Mouse (Mus musculus): ENCODE data around the gene Cacng6. TPM values are rescaled to one million over a fixed set of nuclear protein-coding genes. Genes with fewer than 3 reads are reported as not detected.

Cacng6 gene
- 1.4 and 1.6 TPM in 2 replicates for polyA plus RNA-seq (2014; fragmentation: Nextera tagmentation; extraction: Ambion mirVana)

- H3K4me2 ChIP-seq (ENCODE audit: low read depth) = peak within 1 kb of the TSS; percentile 39
- H3K4me1 ChIP-seq (ENCODE audit: control insufficient read depth, insufficient read depth, low read length) = 0 out of 2 replicates have a peak, but pooled peaks cover 4% of the 10 kb centered on the region
- H3K27me3 ChIP-seq (ENCODE audit: control insufficient read depth, insufficient read depth, low read length) = peaks cover 35% of the 10 kb centered on the region
- ATAC-seq (ENCODE audit: insufficient read depth, low FRiP score, low TSS enrichment) (no peak), DNase-seq (ENCODE audit: low spot score) (no peak)
- 28% methylated on average over 4 of the region's 4 CpGs for WGBS
- no peak within 1 kb of the TSS for H3K27ac ChIP-seq (ENCODE audit: low read depth, low read length)
- H3K9ac ChIP-seq (ENCODE audit: low read length) = 0 out of 2 replicates have a peak within 1 kb of the TSS, but pooled peaks have one; percentile 15
- no peaks in the 10 kb centered on the region for H3K9me3 ChIP-seq (ENCODE audit: control insufficient read depth, low read length)
- H3K4me3 ChIP-seq (ENCODE audit: low read depth, low read length) = peak within 1 kb of the TSS; percentile 21
- no peaks in the 10 kb centered on the region for H3K36me3 ChIP-seq (ENCODE audit: control insufficient read depth, insufficient read depth, low read length)
Measured at GRCm38 (mm10) chr7:3423895-3424294, at the start of gene Cacng6. TSS of gene Cacng6 (plus strand) at chr7:3424195.

DNA sequence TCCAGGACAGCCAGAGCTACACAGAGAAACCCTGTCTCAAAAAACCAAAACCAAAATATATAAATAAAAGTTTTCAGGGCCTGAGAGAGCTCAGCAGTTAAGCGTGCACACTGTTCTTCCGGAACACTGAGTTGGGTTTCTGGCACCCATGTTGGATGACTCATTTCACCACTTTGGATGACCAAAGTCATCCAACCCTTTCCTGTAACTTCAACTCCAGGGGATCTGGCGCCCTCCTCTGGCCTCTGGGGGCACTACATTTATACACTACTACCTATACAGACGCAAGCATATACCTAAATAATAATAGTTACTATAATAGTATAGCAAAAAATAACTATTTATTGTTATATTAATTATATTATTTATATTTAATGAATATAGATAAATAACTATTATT lies 47.2 kb upstream of the Cacng6 start:
- H3K4me2 ChIP-seq (ENCODE audit: low read depth) = no peak overlapping the region
- no peak overlapping the region for H3K4me3 ChIP-seq (ENCODE audit: low read depth, low read length)
- no peaks in the 10 kb centered on the region for H3K4me1 ChIP-seq (ENCODE audit: control insufficient read depth, insufficient read depth, low read length)
- no peaks in the 10 kb centered on the region for H3K36me3 ChIP-seq (ENCODE audit: control insufficient read depth, insufficient read depth, low read length)
- 53% methylated on average over 4 of the region's 4 CpGs for WGBS
- no peak overlapping the region for H3K9ac ChIP-seq (ENCODE audit: low read length)
- no peak overlapping the region for H3K27ac ChIP-seq (ENCODE audit: low read depth, low read length)
- no peaks in the 10 kb centered on the region for H3K27me3 ChIP-seq (ENCODE audit: control insufficient read depth, insufficient read depth, low read length)
- DNase-seq (ENCODE audit: low spot score) = peak; percentile 55
- no peaks in the 10 kb centered on the region for H3K9me3 ChIP-seq (ENCODE audit: control insufficient read depth, low read length)
- no peak for ATAC-seq (ENCODE audit: insufficient read depth, low FRiP score, low TSS enrichment)

- 86% methylated on average over 9 of the region's 9 CpGs for WGBS
- Histone ChIP-seq H3K27ac (ENCODE audit: low read depth, low read length) (no peak overlapping the region), H3K27me3 (ENCODE audit: control insufficient read depth, insufficient read depth, low read length) (no peaks in the 10 kb centered on the region), H3K4me3 (ENCODE audit: low read depth, low read length) (no peak overlapping the region), H3K36me3 (ENCODE audit: control insufficient read depth, insufficient read depth, low read length) (no peaks in the 10 kb centered on the region), H3K4me2 (ENCODE audit: low read depth) (no peak overlapping the region), H3K4me1 (ENCODE audit: control insufficient read depth, insufficient read depth, low read length) (no peaks in the 10 kb centered on the region), H3K9me3 (ENCODE audit: control insufficient read depth, low read length) (no peaks in the 10 kb centered on the region), H3K9ac (ENCODE audit: low read length) (no peak overlapping the region)
- ATAC-seq (ENCODE audit: insufficient read depth, low FRiP score, low TSS enrichment) (no peak), DNase-seq (ENCODE audit: low spot score) (no peak)
Measured at GRCm38 (mm10) chr7:3382123-3382522, 41.9 kb upstream of the Cacng6 start.

- no peak overlapping the region for H3K9ac ChIP-seq (ENCODE audit: low read length)
- 88% methylated on average over 5 of the region's 5 CpGs for WGBS
- no peak overlapping the region for H3K4me3 ChIP-seq (ENCODE audit: low read depth, low read length)
- H3K27ac ChIP-seq (ENCODE audit: low read depth, low read length) = no peak overlapping the region
- H3K27me3 ChIP-seq (ENCODE audit: control insufficient read depth, insufficient read depth, low read length) = no peaks in the 10 kb centered on the region
- no peak overlapping the region for H3K4me2 ChIP-seq (ENCODE audit: low read depth)
- no peaks in the 10 kb centered on the region for H3K36me3 ChIP-seq (ENCODE audit: control insufficient read depth, insufficient read depth, low read length)
- H3K4me1 ChIP-seq (ENCODE audit: control insufficient read depth, insufficient read depth, low read length) = no peaks in the 10 kb centered on the region
- H3K9me3 ChIP-seq (ENCODE audit: control insufficient read depth, low read length) = no peaks in the 10 kb centered on the region
- ATAC-seq (ENCODE audit: insufficient read depth, low FRiP score, low TSS enrichment) (no peak), DNase-seq (ENCODE audit: low spot score) (no peak)
Measured at GRCm38 (mm10) chr7:3384807-3385319, 39.1 kb upstream of the Cacng6 start.

- H3K4me3 ChIP-seq (ENCODE audit: low read depth, low read length) = no peak overlapping the region
- 0 out of 2 replicates have a peak, but pooled peaks cover 3% of the 10 kb centered on the region for H3K4me1 ChIP-seq (ENCODE audit: control insufficient read depth, insufficient read depth, low read length)
- no peak for DNase-seq (ENCODE audit: low spot score)
- no peaks in the 10 kb centered on the region for H3K9me3 ChIP-seq (ENCODE audit: control insufficient read depth, low read length)
- WGBS = 84% methylated on average over 6 of the region's 6 CpGs
- ATAC-seq (ENCODE audit: insufficient read depth, low FRiP score, low TSS enrichment) = no peak
- H3K27ac ChIP-seq (ENCODE audit: low read depth, low read length) = no peak overlapping the region
- no peak overlapping the region for H3K4me2 ChIP-seq (ENCODE audit: low read depth)
- no peaks in the 10 kb centered on the region for H3K27me3 ChIP-seq (ENCODE audit: control insufficient read depth, insufficient read depth, low read length)
- H3K9ac ChIP-seq (ENCODE audit: low read length) = no peak overlapping the region
- no peaks in the 10 kb centered on the region for H3K36me3 ChIP-seq (ENCODE audit: control insufficient read depth, insufficient read depth, low read length)
Measured at GRCm38 (mm10) chr7:3386036-3386730, 37.8 kb upstream of the Cacng6 start.

DNA sequence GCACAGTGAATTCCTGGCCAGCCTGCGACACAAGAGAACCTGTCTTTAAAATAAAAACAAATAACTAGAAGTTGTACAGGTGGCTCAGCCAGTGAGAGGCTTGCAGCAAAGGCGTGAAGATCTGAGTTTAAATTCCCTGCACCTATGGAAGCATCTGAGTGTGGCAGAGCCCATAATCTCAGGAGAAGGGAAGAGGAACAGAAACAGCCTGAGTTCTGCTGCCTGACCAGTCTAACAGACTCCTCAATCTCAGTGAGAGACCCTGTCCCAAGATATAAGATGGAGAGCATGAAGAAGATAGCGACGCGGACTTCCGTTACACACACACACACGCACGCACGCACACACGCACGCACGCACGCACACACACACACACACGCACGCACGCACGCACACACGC lies 36.2 kb upstream of the Cacng6 start:
- no peak for ATAC-seq (ENCODE audit: insufficient read depth, low FRiP score, low TSS enrichment)

DNA sequence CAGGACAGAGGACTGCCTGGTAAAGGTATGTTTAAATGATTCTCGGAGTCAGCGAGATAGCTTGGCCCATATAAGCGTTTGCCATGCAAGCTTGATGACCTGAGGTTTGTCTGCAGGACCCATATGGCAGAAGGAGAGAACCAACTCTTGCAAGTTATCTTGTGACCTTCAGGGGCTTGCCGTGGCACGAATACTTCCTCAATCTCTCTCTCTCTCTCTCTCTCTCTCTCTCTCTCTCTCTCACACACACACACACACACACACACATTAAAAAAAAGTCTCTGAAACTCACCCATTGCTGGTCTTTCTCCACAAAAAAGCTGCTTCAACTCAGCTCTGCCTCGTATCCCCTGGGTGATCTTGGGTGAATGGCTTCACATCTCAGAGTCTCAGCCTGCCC lies 35.1 kb upstream of the Cacng6 start:
- no peak overlapping the region for H3K4me2 ChIP-seq (ENCODE audit: low read depth)
- DNase-seq (ENCODE audit: low spot score) = no peak
- no peaks in the 10 kb centered on the region for H3K27me3 ChIP-seq (ENCODE audit: control insufficient read depth, insufficient read depth, low read length)
- no peaks in the 10 kb centered on the region for H3K36me3 ChIP-seq (ENCODE audit: control insufficient read depth, insufficient read depth, low read length)
- H3K9ac ChIP-seq (ENCODE audit: low read length) = no peak overlapping the region
- no peaks in the 10 kb centered on the region for H3K9me3 ChIP-seq (ENCODE audit: control insufficient read depth, low read length)
- ATAC-seq (ENCODE audit: insufficient read depth, low FRiP score, low TSS enrichment) = no peak
- WGBS = 67% methylated on average over 6 of the region's 6 CpGs
- H3K27ac ChIP-seq (ENCODE audit: low read depth, low read length) = no peak overlapping the region
- H3K4me3 ChIP-seq (ENCODE audit: low read depth, low read length) = no peak overlapping the region
- H3K4me1 ChIP-seq (ENCODE audit: control insufficient read depth, insufficient read depth, low read length) = peaks cover 5% of the 10 kb centered on the region; the same call in 1 of the 2 replicates

More for the DNA sequence above, 36.2 kb upstream of the Cacng6 start:
- no peaks in the 10 kb centered on the region for H3K36me3 ChIP-seq (ENCODE audit: control insufficient read depth, insufficient read depth, low read length)
- no peak for DNase-seq (ENCODE audit: low spot score)
- 86% methylated on average over 18 of the region's 18 CpGs for WGBS
- H3K27ac ChIP-seq (ENCODE audit: low read depth, low read length) = no peak overlapping the region
- H3K27me3 ChIP-seq (ENCODE audit: control insufficient read depth, insufficient read depth, low read length) = no peaks in the 10 kb centered on the region
- no peak overlapping the region for H3K9ac ChIP-seq (ENCODE audit: low read length)
- H3K4me2 ChIP-seq (ENCODE audit: low read depth) = no peak overlapping the region
- no peaks in the 10 kb centered on the region for H3K9me3 ChIP-seq (ENCODE audit: control insufficient read depth, low read length)
- peaks cover 5% of the 10 kb centered on the region; the same call in 1 of the 2 replicates for H3K4me1 ChIP-seq (ENCODE audit: control insufficient read depth, insufficient read depth, low read length)
- no peak overlapping the region for H3K4me3 ChIP-seq (ENCODE audit: low read depth, low read length)

DNA sequence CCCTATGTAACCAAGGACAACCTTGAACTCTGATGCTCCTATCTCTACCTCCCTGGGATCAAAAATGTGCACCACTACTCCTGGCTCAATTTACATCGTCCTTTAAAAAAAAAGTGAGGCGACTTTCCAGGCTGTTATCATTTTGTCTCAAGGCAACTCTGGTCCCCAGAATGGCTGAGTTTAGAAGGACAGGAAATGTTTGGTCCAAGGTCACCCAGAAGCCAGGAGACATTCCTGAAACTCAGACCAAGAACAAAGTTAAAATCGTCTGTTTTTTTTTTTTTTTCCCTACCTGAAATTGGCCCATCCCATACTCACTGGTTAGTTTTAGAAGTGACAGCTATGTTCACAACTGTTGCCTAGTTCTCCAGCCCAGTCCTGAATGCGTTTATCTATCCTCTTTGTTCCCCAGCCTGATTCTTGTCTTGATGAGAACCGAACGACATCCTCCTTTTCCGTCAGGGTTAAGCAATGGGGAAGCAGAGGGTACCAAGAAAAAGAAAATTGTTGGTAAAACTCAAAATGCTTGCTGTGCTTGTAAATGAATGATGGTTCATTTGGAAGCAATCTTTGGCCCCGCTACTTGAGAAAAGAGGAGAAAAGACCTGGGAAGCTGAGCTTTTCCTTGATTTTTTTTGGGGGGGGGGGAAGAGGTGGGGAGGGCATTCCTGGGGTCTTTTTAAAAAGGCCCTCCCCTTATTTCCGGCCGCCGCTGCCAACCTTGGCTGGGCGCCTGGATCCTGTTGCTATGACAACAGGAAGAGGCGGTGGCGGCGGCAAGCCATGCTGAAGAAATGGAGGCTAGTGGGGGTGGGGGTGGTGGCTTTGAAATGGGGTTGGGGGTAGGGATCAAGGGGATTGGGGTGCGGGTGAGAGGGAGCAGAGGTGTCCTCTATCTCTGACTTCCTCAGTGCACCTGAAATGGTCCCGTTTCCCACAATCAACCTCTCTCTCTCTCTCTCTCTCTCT lies 34.3 kb upstream of the Cacng6 start:
- ATAC-seq (ENCODE audit: insufficient read depth, low FRiP score, low TSS enrichment) (peak; percentile 53), DNase-seq (ENCODE audit: low spot score) (peak; percentile 67)
- H3K4me1 ChIP-seq (ENCODE audit: control insufficient read depth, insufficient read depth, low read length) = peaks cover 5% of the 10 kb centered on the region; the same call in 1 of the 2 replicates
- H3K36me3 ChIP-seq (ENCODE audit: control insufficient read depth, insufficient read depth, low read length) = no peaks in the 10 kb centered on the region
- H3K27ac ChIP-seq (ENCODE audit: low read depth, low read length) = no peak overlapping the region
- H3K9me3 ChIP-seq (ENCODE audit: control insufficient read depth, low read length) = no peaks in the 10 kb centered on the region
- H3K27me3 ChIP-seq (ENCODE audit: control insufficient read depth, insufficient read depth, low read length) = no peaks in the 10 kb centered on the region
- H3K4me3 ChIP-seq (ENCODE audit: low read depth, low read length) = peak overlapping the region; percentile 33
- H3K9ac ChIP-seq (ENCODE audit: low read length) = no peak overlapping the region
- 3% methylated on average over 17 of the region's 17 CpGs for WGBS
- peak overlapping the region; percentile 57 for H3K4me2 ChIP-seq (ENCODE audit: low read depth)
